Mouse (Mus musculus) c-Kit-negative CD71-positive TER-119-positive erythroid progenitor cells, embryonic 14.5 days (primary cell): ENCODE results near the gene Mpst.

ENCODE experiments used
- DNase-seq: peaks from one replicate; pipeline ENCODE4 v3.0.0-alpha.2; 2013; ENCODE audit warnings: low read depth, low spot score

Gene Mpst

DNA sequence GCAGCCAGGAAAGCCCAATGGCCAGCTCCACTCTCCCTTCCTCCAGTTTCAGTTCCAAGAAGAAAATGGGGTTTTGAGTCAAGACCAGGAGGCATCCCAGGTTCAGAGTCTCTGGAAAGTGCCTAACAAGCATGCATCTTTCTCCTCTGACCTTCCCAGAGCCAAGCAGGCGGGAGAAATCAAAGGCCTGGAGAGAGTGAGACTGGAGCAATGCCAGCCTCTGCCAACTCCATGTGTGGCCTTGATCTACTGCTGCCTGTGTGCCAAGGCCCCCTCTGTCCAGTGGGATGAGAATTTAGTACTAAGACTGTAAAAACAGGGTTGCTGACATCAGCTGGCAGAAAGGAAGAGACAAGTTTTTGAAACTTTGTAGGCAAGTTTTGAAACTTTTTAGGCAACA, 2.3 kb upstream of the Mpst start:
- no peak for DNase-seq

DNA sequence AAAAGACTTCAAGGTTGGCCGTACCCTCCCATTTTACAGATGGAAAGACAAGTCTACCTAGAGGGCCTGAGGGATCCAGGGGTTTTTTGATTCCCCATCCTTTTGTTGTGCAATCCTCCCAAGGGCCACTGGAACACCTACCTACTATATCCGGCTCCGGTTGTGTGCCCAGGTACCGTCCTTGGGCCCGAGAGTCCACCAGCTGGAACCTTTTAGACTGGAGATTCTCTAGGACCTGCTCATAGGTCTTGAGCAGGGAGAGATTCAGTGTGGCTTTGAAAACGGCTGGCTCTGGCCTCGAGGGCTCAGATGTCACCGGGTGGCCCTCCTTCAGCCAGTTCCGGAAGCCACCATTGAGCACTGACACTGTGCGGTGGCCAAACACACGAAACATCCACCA, 1.1 kb upstream of the Mpst start:
- DNase-seq = no peak

DNA sequence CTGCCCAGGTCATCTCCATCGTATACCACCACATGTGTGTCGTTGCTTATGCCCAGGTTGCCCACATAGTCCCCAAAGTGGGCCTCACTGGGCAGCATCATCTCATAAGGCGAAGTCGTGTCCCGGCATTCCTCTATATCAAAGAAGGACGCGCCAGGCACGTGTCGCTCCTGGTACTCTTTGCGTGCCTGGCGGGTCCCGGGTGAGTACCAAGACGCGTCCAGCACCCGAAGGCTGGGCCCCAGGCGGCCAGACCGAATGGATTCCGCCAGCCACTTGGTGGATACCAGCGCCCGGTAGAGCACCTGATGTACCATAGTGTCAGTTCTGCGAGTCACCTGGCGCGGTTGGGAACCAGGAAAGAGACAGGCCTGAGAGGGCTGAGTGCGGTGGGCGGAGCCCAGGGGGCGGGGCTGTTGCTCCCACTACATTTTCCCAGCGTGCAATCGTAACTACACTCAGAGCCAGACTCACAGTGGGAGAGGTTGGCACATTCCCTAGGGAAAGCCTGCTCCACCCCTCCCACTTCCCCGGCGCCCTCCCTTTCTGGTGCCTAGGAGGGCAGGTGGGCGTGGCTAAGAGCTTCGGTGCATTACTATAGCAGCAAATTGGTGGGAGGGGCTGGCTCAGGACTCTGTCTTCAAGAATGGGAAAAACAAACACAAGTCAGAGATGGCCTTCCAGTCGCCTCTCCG, 552 bp upstream of the Mpst start, which contains the start of gene Tst:
TSS of gene Tst (minus strand) at position 391 of the 695 bp plus-strand sequence.
- peak; percentile 70 for DNase-seq

DNA sequence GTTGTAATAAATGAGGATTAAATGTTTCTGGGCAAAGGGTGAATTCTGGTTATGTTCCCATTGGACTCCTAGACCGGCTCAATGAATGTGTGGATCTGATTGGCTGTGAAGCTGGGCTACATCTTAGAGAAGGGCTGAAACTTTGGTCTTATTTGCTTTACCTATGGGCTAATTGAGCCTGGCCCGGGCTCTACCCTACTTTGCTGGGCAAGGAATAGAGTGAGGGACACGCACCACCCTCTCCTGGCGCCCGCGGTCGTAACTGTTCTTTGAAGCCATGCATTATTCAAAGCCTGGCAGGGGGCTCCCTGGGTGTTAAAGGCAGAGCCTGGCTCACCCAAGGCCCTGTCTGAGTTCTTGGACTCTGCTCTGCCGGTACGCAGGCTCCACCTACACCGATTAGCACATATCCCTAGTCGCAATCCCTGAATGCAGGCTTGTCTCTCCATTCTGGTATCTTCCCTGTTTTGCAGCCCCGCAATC, 3.4 kb downstream of the Mpst start:
- no peak for DNase-seq

DNA sequence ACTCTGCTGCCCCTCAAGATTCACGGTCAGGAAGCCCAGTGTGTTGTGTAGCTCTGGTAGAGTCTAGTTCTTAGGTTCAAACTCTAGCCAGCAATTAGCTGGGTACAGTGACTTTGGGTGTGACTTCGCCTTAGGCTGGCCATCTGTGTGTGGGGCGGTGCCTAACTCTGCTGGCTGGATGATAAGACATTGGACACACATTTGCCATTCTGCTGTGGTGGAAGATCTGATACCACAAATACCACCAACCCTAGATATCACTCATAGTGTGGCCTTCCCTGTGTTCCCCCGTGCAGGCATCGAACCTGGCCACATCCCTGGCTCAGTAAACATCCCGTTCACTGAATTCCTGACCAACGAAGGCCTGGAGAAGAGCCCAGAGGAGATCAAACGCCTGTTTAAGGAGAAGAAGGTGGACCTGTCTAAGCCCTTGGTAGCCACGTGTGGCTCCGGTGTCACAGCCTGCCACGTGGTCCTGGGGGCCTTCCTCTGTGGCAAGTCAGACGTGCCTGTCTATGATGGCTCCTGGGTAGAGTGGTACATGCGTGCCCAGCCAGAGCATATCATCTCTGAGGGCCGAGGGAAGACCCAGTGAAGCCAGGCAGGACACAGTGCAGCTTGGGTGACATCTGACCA, 7.0 kb downstream of the Mpst start:
- peak; percentile 82 for DNase-seq

DNA sequence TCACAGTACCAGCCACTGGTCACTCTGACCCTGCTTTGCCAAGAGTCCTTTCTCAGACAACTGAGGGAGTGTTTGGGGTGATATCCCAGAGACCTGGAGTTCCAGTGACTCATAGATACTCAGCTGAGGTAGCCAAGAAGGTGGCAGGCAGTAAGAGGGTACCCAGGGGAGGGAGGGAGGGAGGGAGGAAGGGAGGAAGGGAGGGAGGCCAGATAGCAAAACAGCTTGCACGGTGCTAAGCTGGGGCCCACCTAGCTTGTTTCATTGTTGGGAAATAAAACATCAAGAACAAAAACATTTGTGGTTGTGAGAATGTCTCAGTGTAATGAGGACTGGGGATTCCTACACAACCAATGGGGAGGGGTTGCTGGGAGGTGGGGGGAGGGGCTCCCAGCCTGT, 7.5 kb downstream of the Mpst start:
- no peak for DNase-seq

DNA sequence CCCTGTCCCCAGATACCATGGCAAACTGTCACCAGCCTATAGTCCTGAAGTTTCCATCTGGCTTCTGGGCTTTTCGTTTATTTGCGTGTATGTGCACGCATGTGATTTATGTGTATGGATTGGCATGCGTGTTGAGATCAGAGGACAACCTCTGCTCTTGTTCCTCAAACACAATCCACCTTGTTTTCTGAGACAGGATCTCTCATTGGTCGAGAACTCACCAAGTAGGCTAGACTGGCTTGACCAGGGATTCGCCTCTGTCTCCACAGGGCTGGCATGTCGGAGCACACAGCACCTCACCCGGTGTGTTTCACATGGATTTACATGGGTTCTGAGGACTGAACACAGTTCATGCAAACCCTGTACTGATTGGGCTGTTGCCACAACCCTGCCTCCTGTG, 7.9 kb downstream of the Mpst start:
- DNase-seq = no peak

DNA sequence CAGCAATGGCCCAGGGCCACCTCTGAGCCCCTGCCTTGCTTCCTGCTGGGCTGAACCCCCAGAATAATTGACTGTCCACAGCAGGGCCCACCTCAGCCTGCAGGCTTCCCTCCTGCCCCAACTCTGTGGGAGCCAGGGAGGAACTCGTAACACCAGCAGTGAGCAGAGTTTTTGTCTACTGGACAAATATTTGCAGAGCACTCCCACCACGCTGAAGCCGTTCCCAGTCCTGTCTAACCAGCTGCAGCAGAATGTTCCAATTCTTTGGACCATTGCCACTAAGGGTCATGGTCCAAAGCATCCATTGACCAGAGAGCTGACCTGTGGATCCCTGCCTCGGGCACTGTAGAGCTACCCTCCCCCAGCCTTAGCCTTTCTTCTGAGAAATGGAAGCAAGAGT, 10.7 kb downstream of the Mpst start:
- DNase-seq = no peak

DNA sequence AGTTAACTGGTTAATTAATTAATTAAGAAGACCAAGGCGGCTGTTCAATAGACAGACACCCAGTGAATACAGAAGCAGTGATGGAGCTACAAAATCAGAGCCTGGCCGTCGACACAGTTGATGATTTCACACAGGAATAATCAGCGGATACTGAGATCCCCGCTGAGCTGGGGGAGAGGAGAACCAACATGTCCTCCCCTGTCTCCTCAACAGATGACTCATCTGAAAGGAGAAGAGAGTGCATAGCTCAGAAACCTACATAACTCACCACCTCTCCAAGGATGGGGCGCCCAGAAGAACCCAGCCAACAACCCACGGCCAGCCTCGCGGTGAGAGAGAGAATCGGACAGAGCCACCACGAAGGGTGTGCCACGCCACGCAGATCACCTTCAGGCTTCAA, 14.2 kb downstream of the Mpst start:
- DNase-seq = no peak

DNA sequence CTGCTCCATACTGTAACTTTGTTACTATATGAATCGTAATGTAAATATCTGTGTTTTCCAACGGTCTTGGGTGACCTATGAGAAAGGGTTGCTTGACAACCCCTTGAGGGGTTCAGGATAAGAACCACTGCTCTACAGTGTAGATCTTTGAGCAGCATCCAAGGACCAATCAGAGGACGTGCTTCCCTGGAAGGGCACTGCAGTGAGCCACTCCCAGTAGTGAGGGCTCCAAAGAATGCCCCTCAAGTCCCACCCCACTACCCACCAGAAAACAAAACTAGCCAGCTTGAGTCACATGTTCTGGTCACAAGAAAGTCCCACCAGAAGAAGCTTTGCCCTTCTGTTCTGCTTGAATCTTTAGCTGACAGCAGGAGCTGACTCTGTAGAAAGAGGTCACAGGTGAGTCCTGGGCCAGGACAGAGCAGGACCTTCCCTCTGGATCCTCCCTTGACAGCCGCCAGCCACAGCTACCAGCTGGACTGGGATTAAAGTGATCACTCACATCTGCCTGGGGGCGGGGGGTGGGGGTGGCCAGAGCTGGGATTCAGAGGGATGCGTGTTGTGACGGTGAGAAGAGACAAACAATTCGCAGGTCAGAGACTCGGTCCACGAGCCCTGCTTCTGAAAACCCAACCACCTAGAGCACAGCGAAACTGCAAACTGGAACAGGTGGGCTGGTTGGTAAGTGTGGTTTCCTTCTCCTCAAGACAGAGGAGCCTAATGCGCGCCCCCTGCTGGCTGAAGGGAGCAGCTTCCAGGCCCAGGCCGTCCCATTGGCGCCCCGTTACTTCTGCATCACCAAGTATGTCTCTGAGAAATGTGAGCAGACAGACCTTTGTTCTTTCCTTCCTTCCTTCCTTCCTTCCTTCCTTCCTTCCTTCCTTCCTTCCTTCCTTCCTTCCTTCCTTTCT, 16.1 kb downstream of the Mpst start:
- peak; percentile 76 for DNase-seq

DNA sequence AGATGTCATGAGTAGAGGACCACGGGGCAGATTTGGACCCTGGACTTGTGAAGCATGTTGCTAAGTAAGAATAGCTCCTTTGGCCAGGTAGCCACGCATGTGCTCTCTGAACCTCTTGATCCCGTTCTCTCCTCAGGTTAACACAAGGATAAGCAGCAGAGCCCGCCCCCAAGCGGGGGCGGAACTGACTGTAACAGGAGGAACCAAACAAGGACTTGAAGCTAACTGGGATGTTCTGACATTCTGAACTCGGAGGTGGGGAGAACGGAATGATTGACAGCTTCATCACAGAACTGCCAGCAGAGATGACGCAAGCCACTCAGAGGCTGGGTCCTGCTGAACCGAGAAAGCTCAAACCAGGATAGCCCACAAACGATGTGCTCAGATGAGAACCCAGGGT, 18.3 kb downstream of the Mpst start:
- no peak for DNase-seq

DNA sequence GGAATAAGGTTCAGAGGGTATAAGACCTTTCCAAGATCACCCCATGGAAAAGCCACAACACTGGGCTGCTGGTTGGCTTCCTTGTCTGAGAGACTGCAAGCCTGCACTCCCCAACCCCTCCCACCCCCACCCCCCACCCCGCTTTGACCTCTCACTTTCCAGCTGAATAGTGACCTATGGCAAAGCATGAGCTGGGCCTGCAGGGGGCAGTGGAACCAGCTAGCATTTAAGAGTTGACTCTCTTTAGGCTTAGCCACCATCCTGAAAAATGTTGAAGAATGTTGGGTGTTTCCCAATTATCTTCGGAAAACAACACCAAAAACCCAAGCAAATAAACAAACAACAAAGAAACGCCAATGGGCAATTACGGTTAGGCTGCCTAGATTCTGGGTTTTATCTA, 19.0 kb downstream of the Mpst start:
- DNase-seq = no peak

DNA sequence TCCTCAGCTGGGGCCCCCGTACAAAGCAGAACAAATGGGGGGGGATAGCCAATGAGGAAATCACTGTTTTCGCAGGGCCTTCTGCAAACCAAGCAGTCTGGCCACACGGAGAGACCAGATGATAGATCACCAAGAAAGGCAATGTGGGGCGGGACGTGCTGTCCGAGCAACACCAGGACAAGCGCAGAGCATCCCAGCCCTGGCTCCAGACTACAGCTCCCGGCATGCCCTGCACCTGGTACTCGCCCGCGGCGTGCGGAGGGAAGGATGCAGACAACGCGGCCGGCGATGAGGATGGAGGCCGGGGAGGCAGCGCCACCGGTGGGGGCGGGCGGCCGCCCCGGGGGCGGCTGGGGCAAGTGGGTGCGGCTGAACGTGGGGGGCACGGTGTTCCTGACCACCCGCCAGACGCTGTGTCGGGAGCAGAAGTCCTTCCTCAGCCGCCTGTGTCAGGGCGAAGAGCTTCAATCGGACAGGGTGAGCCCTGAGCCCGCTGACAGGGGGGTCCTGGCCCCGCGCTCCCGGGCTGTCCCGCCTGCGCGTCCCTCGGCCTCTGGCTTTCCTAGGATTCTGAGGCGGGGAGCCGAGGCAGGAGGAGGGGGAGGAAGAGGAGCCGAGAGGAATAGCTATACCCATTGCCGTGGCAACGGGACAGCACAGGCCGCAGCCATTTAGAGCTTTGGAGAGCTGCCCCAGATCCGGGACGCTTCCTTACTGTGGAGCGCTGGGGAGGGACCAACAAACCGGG, 22.3 kb downstream of the Mpst start, which contains the start of gene Kctd17:
TSS of gene Kctd17 (plus strand) at position 174 of the 748 bp plus-strand sequence.
- DNase-seq = no peak

DNA sequence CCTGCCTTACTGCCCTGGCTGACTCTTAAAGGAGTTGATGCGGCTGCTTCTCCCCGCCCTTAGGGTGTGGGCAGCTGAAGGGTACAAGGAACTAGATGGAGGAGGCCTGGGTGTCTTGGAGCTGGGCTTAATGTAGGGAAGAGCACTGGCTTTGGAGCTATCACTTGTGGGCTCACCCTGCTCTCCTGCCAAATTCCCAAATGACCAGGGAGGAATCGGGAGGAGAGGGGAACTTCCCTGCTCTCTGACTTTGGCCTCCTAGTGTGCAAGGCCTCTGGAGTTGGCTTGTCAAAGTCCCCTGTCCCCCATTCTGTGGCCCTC, 22.9 kb downstream of the Mpst start:
- DNase-seq = no peak

DNA sequence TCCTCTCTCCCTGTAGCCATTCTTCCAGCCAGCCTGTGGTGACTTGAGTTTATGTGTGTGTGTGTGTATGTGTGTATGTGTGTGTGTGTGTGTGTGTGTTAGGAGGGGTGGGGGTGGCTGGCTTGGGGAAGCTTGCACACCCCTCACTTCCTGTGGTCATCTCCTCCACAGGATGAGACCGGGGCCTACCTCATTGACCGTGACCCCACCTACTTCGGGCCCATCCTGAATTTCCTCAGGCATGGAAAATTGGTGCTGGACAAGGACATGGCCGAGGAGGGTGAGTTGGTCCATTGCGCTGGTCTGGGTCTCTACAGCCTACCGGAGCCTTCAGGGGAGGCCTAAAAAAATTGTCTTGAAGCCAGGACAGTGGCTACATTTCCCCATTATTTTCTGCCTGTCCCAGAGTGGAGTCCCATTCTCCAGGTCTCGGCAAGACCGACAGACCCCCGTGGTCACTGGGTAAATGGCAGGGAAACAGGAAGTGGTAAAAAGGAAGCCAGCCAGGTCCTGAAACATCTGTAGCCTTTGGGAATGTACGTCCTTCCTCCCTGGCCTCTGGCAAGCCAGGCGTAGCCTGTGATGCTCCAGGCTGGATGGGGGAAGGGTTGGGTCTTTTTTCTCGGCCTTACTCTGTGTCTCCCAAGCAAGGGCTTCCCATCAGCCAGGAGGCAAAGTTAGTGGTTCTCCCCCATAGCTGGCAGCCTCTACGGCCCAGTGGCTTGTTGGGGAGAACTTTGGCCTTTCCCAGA, 23.8 kb downstream of the Mpst start:
- DNase-seq = no peak

DNA sequence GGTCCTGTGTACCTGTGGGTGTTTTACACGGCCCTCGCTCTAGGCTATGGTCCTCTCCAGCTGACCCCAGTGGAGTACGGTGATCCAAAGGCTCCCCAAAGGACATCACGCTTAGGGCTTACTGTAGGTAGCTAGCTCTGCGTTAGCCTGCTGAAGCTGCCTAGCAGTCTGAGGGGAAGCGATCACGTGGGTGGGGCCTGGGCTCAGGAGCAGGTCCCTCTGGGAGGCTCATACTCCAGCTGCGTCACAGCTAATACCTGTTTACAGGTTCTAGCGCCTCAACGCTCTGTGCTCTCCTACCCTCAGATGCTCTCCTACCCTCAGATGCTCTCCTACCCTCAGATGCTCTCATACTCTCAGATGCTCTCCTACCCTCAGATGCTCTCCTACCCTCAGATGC, 24.7 kb downstream of the Mpst start:
- DNase-seq = no peak

DNA sequence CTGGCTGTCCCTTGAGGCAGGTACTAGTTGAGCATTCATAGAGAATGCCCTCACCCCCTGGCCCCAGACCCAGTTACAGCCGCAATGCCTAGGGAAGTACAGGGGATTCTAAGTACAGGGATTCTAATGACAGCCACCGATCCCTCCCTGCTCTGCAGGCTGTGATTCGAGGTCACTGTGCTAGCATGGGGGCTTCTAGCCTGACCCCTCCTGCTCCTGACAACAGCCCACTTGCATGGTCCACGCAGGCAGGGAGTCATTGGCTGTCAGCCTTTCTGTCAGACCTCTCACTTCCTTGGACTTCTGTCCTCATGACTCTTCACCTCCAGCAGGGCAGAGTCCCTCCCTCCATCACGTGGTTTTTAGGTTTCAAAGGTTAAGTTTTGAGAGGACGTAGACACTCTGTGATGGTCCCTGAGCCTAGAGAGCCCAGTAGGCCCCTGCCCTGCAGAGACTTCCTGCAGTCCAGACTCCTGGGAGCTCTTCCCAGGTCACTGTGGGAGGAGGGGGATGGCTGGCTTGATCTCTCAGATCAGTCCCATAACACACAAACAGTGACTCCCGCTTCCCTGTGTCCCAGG, 25.4 kb downstream of the Mpst start:
- no peak for DNase-seq

DNA sequence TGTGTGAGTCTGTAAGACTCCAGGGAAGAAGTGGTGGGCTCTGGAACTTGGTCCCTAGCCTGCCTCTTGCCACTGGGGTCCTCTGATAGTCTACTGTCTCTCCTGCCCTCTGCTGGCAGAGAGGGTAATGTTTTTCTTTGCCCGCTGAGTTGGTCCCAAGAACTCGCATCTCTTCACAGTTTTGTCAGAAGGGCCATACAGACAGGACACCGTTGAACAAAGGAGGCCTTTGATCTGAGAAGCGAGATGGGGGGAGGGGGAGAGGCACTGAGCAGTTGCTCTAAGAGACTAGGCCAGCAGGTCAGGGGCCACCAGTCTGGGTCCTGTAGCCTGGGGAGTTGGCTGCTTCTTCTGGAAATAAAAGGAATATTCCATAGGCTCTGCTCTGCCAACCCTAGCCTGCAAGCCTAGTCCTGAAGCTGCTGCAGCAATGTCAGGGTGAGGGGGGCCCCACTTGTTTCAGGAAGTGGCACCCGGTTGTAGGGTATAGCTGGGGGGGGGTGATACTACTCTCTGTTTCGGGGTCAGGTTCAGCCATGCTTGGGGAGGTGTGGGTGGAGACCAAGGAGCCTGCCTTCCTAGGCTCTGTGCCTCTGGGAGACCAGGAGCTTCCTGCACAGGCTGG, 28.8 kb downstream of the Mpst start:
- DNase-seq = no peak

DNA sequence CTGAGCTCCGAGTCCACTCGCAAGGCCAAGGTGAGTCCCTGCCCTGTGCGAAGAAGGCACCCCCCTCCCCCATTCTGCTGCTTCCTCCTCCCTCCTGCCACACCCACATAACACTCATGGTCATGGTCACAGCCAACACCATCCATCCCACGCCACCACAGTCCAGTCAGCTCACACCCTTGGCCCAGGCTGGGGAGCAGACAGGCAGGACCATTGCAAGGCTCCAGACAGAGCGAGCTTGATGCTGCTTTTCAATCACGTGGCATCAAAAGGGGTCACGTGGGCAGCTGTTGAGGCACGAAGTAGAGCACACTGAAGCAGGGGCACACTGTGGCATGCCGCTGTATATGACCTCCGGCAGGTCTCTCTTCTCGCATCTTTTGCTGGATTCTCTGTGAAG, 29.5 kb downstream of the Mpst start:
- DNase-seq = no peak
